ENCODE assay signal across 21 mouse cellular contexts in genomic region chr5:49298654-49299053, GRCm38 (mm10).
DNase-seq lines count a peak whose midpoint lies in the region; ATAC-seq and TF ChIP-seq lines count a peak whose summit lies in the region.
"Had no signal": no experiment of that assay in that cellular context is flagged by ENCODE, and none has a peak within 500 bp of the region (broad histone marks: within the 10 kb centered on the region; RNA-seq: fewer than 3 reads in every experiment).

No protein-coding gene starts in this region.

- H3K4me3 ChIP-seq in lung, adult 2 months (replicated peaks; ENCODE audit: extremely low read depth, low read depth, low read length), result no peak overlapping the region
- H3K4me3 ChIP-seq: embryonic facial prominence, embryonic 13.5 days; forebrain, embryonic 13.5 days; gastrocnemius, adult 2 months; heart, embryonic 10.5 days; hindbrain, embryonic 12.5 days had no signal

- peak; percentile 46 for DNase-seq in cerebellum, adult 11-12 months
- peak; percentile 69 for DNase-seq in cerebellum, adult 8-10 months
- DNase-seq in cerebellum, postnatal 14 days, result peak; percentile 61 to 83
- DNase-seq in left cerebral cortex, adult 11 months (ENCODE audit: low spot score), result no peak
- no peak for DNase-seq in lung, adult 2 months
- DNase-seq: adrenal gland, adult 2 months; adrenal gland, postnatal 25 days; gastrocnemius, adult 2 months; gastrocnemius, postnatal 36 days; heart, adult 11 months; heart, postnatal 10 days; heart, postnatal 4 days; kidney, adult 9 months had no signal

- TF ChIP-seq POLR2A in lung, adult 2 months (IDR thresholded peaks at IDR 0.05; ENCODE audit: borderline replicate concordance, extremely low read depth, low read depth, low read length), result no peak

- TF ChIP-seq CTCF in lung, adult 2 months (IDR thresholded peaks at IDR 0.05; ENCODE audit: insufficient read depth, low read length), result no peak

- WGBS in lung, adult 2 months, result 69% methylated on average over 4 of the region's 4 CpGs

- H3K4me1 ChIP-seq in lung, adult 2 months (ENCODE audit: control insufficient read depth, insufficient read depth, low read length), result no peaks in the 10 kb centered on the region
- H3K4me1 ChIP-seq: embryonic facial prominence, embryonic 13.5 days; forebrain, embryonic 13.5 days; heart, embryonic 10.5 days; hindbrain, embryonic 12.5 days had no signal

- no peak for ATAC-seq in megakaryocyte progenitor cell, adult 5-6 weeks (replicated peaks; ENCODE audit: poor library complexity)
- ATAC-seq: forebrain, embryonic 13.5 days; hindbrain, embryonic 16.5 days; inflammation-experienced regulatory T-cells, adult 6 months; intestine, postnatal 0 days had no signal

Comparison
In these comparisons a context has a peak if more than half of its experiments do, and no peak if none do; other contexts are left out.
1. DNase-seq: peak in cerebellum, adult 11-12 months (single experiment), cerebellum, adult 8-10 months (single experiment) and cerebellum, postnatal 14 days (2 of 2); none in left cerebral cortex, adult 11 months (single experiment) and lung, adult 2 months (single experiment).